Mouse (Mus musculus) forebrain, embryonic 10.5 days (tissue): Measurements from ENCODE around the gene Bco1. TPM values are rescaled to one million over a fixed set of nuclear protein-coding genes. Genes with fewer than 3 reads are reported as not detected.

Experiments
- DNase-seq: peaks from one replicate; pipeline ENCODE4 v3.0.0-alpha.2; 2017; ENCODE audit warnings: low spot score; ENCODE audit errors: extremely low spot score
- H3K27ac ChIP-seq: fragments of 300-500 bp; sonication (generic); 2 replicates; pipeline ENCODE4 v1.5.1; 2016; ENCODE audit warnings: mild to moderate bottlenecking
- H3K27me3 ChIP-seq: fragments of 300-500 bp; sonication (generic); 2 replicates; pipeline ENCODE4 v1.6.1; 2016; ENCODE audit warnings: mild to moderate bottlenecking; ENCODE audit not compliant: poor library complexity, severe bottlenecking
- H3K36me3 ChIP-seq: fragments of 300-500 bp; sonication (generic); replicated peaks from 2 replicates; pipeline ENCODE4 v1.6.1; 2016; ENCODE audit warnings: mild to moderate bottlenecking, moderate library complexity
- H3K4me1 ChIP-seq: fragments of 300-500 bp; sonication (generic); 2 replicates; pipeline ENCODE4 v1.6.1; 2016
- H3K4me3 ChIP-seq: fragments of 300-500 bp; sonication (generic); 2 replicates; pipeline ENCODE4 v1.5.1; 2016; ENCODE audit warnings: mild to moderate bottlenecking, moderate library complexity
- H3K9me3 ChIP-seq: fragments of 300-500 bp; sonication (generic); 2 replicates; pipeline ENCODE4 v1.6.1; 2016; ENCODE audit warnings: mild to moderate bottlenecking, moderate library complexity
- WGBS: fragments of 180-500 bp; shearing (Covaris S2); methylation state at CpG from one replicate; pipeline ENCODE4 v1.1.7; 2016; 5-methylcytosine and 5-hydroxymethylcytosine counted together
- polyA plus RNA-seq: library from polyadenylated mRNA; unstranded; fragments of >200 nt; fragmentation: Nextera tagmentation; extraction: Ambion mirVana; gene quantifications from 2 replicates; pipeline ENCODE4 v1.2.1, GENCODE M21; 2016

The Bco1 gene
- polyA plus RNA-seq, 1 experiment from 2014 or later = 0.30 TPM

DNA sequence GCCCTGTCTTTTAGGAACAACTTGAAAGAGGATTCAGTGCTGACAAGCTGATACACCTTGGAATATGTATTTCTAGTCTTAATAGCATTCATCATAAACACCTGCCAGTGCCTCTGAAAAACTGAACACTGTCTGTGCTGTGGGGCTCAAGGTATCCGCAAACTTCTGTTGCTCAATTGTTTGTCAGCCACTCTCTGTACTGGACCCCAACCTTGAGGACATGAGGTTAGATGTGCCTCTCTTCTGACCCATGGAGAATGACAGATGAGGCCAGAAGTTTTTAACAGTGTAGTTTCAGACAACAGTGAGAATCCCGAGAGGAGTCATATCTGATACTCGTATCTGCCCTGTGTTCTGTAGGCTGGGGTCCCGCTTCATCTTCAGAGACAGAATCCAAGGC, 69.9 kb downstream of the Bco1 start:
- H3K4me1 ChIP-seq = 0 out of 2 replicates have a peak, but pooled peaks cover 2% of the 10 kb centered on the region
- no peaks in the 10 kb centered on the region for H3K27me3 ChIP-seq
- whole genome bisulfite sequencing = 94% methylated on average over 4 of the region's 4 CpGs
- no peak for DNase-seq
- H3K9me3 ChIP-seq = no peaks in the 10 kb centered on the region
- H3K36me3 ChIP-seq = no peaks in the 10 kb centered on the region
- H3K27ac ChIP-seq = no peak overlapping the region
- H3K4me3 ChIP-seq = no peak overlapping the region

DNA sequence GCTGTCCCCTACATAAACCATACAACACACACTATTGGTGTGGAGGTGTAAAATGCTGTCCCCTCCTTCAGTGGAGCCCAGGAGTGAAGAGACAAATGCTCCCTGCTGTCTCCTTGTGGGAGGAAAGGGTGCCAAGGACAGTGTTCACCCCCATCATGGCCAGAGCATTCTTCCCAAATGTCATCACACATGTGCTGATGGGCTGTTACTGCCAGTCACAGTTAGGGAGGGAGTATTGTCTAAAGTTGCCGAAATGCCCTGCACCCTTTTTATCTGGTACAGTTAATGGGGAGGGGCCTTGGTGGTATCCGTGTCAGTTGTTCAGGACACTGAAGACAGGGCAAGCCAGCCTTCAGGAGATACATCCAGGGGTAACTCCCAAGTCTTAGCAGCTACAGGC, 70.9 kb downstream of the Bco1 start:
- no peak for DNase-seq

DNA sequence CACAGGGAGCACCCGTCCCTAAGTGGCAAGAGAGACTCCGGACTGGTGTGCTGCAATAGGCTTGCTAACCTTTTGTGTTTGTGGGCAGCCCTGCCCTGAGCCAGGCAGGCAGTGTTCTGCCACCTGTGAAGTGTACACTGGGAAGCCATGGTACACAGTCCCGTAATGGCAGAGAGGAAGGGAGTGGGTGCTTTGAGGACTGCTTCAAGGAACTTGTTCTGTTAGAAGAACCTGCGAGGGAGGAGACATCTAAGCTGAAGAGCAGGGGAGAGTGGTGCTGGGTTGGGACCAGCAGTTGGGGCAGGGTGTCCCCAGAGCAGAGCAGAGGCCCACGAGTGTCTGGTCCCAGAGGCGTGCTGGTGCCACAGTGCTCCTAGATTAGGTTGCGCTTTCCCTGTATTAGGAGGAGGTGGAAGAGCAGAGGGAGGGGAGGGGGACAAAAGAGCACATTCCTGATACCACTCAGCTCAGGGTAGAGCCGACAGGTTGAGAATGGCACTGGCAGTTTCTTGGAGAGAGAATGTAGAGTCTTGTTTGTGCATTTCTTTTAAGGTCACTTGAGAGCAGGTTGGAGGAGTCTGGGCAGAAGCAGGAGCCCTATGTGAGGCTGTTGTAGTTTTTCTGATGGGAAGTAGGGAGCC, 71.7 kb downstream of the Bco1 start:
- WGBS = 89% methylated on average over 8 of the region's 8 CpGs
- Histone ChIP-seq H3K27ac (no peak overlapping the region), H3K9me3 (no peaks in the 10 kb centered on the region), H3K4me1 (0 out of 2 replicates have a peak, but pooled peaks cover 2% of the 10 kb centered on the region), H3K27me3 (no peaks in the 10 kb centered on the region), H3K36me3 (no peaks in the 10 kb centered on the region), H3K4me3 (no peak overlapping the region)
- no peak for DNase-seq

More for the DNA sequence above, 70.9 kb downstream of the Bco1 start:
- Histone ChIP-seq H3K9me3 (no peaks in the 10 kb centered on the region), H3K36me3 (no peaks in the 10 kb centered on the region), H3K4me3 (no peak overlapping the region), H3K27ac (no peak overlapping the region), H3K27me3 (no peaks in the 10 kb centered on the region), H3K4me1 (0 out of 2 replicates have a peak, but pooled peaks cover 2% of the 10 kb centered on the region)
- 97% methylated on average over 2 of the region's 2 CpGs for WGBS

DNA sequence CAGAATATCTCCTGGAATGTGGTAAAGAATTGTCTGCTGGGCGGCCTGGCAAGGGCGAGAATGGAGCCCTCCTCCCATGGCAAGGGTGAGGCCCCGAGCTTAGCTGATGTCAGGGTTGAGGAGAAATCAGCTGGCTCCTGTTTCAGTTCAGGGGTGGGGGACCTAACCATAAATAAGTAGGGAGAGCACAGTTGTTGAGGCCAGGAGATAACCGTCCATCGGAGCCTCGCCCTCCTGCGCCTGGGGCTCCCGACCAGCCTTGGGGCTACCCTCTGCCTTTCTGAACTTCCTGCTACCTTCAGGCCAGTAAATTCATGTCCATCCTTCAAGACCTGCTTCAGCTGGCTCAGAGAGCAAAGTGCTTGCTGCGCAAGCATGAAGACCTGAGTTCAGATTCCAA, 72.7 kb downstream of the Bco1 start:
- no peaks in the 10 kb centered on the region for H3K9me3 ChIP-seq

DNA sequence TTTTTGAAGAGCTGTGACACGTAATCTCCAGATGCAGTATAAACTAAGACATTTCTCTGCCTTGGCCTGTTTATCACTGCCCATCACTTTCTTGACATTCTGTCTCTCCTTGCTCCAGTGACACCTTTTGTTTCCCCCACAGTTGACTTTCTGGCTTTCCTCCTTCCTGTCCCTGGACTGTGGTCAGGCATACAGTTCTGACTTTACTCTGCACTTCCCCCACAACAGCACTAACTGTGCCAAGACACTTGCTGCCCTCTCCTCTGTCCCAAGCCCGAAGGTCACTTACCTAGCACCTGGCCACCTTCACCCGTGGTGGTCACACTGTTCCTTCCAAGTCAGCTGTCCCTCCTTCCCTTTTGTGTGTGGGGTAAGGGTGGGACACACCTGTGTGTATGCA, 76.2 kb downstream of the Bco1 start:
- DNase-seq = no peak
- no peaks in the 10 kb centered on the region for H3K27me3 ChIP-seq
- WGBS = 91% methylated on average over 3 of the region's 3 CpGs
- no peak overlapping the region for H3K27ac ChIP-seq
- no peak overlapping the region for H3K4me3 ChIP-seq
- no peaks in the 10 kb centered on the region for H3K9me3 ChIP-seq
- 0 out of 2 replicates have a peak, but pooled peaks cover 2% of the 10 kb centered on the region for H3K4me1 ChIP-seq
- peaks cover 9% of the 10 kb centered on the region for H3K36me3 ChIP-seq

More for the DNA sequence above, 72.7 kb downstream of the Bco1 start:
- WGBS = 95% methylated on average over 9 of the region's 9 CpGs
- Histone ChIP-seq H3K4me3 (no peak overlapping the region), H3K27ac (no peak overlapping the region), H3K36me3 (no peaks in the 10 kb centered on the region), H3K27me3 (no peaks in the 10 kb centered on the region), H3K4me1 (0 out of 2 replicates have a peak, but pooled peaks cover 2% of the 10 kb centered on the region)
- DNase-seq = no peak

DNA sequence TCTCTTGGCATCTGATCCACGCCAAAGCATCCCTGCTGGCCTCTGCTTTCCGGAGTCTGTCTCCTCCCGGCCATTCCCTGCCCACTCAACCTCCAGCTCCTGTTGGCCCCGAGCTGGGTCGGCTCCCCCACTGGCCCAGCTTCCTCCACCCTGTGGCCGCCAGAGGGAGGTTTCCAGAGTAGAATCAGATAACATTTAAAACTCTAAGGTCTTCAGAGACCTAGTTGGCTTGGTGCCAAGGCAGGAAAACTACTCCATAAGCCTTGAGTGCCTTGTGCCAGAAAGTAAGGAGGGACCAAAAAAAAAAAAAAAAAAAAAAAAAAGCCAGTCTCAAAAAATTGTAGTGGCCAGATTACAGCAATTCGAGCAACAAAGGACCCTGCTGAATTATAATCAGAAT, 77.2 kb downstream of the Bco1 start:
- Histone ChIP-seq H3K27me3 (no peaks in the 10 kb centered on the region), H3K9me3 (no peaks in the 10 kb centered on the region), H3K36me3 (peaks cover 9% of the 10 kb centered on the region), H3K27ac (no peak overlapping the region), H3K4me3 (no peak overlapping the region), H3K4me1 (no peaks in the 10 kb centered on the region)
- no peak for DNase-seq
- WGBS = 74% methylated on average over 7 of the region's 7 CpGs

DNA sequence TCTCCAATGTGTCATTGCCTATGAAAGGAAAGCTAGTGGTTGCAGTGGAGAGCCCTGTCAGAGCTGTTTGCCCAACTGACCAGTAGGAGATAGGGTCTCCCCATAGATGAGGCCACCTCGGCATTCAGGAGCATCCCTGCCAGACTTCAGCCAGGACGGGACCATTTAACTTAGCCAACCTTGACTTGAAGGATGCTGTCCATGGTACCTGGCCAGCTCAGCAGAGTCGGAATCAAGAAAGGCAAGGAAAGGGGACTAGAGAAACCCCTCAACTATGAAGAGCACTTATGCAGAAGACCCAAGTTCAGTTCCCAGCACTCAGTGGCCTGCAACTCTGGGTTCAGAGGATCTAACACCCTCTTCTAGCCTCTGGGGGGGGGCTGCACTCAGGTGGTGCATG, 78.0 kb downstream of the Bco1 start:
- 79% methylated on average over 3 of the region's 3 CpGs for WGBS
- H3K4me1 ChIP-seq = no peaks in the 10 kb centered on the region
- no peaks in the 10 kb centered on the region for H3K27me3 ChIP-seq
- H3K9me3 ChIP-seq = no peaks in the 10 kb centered on the region
- no peak overlapping the region for H3K27ac ChIP-seq
- no peak overlapping the region for H3K4me3 ChIP-seq
- H3K36me3 ChIP-seq = peaks cover 9% of the 10 kb centered on the region
- no peak for DNase-seq

DNA sequence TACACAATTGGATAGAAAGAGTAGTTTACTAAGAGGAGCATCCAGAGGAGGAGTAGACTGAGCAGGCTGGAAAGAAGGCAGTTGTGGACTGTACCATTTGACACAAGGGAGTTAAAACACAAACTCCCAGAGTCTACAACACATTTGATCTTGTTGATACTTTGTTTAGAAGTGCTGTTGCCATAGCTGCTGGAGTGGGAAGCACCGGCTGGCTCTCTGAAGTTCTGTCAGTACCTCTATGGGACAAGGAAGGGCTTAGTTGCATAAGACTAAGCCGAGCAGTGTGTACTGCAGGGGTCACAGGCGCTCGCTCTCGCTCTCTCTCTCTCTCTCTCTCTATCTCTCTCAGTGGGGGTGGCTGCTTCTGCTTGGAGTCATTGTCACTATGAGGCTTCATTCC, 78.9 kb downstream of the Bco1 start:
- 94% methylated on average over 5 of the region's 5 CpGs for WGBS
- DNase-seq = no peak
- Histone ChIP-seq H3K4me1 (no peaks in the 10 kb centered on the region), H3K27ac (no peak overlapping the region), H3K4me3 (no peak overlapping the region), H3K9me3 (no peaks in the 10 kb centered on the region), H3K36me3 (peaks cover 9% of the 10 kb centered on the region), H3K27me3 (no peaks in the 10 kb centered on the region)

DNA sequence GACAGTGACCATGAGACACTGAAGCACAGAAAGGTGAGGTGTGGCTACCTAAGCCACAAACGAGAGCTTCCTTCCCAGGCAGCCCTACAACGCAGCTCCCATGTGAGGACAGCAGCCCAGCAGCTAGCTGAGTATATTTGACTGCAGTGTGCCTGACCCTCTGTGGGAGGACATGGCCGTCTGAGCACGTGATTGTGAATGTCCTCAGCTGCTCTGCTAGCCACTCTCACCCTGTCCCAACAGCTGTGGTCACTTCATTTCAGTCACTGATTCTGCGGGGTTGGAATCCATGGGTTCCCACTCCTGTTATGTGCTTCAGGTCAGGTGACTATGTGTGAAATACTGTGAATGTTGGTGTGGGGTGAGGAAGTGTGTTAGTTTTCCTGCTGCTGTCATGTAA, 80.7 kb downstream of the Bco1 start:
- H3K4me1 ChIP-seq = no peaks in the 10 kb centered on the region
- H3K27ac ChIP-seq = no peak overlapping the region
- H3K36me3 ChIP-seq = peaks cover 9% of the 10 kb centered on the region
- H3K9me3 ChIP-seq = no peaks in the 10 kb centered on the region
- H3K4me3 ChIP-seq = no peak overlapping the region
- H3K27me3 ChIP-seq = no peaks in the 10 kb centered on the region
- WGBS = 90% methylated on average over 5 of the region's 5 CpGs
- no peak for DNase-seq

DNA sequence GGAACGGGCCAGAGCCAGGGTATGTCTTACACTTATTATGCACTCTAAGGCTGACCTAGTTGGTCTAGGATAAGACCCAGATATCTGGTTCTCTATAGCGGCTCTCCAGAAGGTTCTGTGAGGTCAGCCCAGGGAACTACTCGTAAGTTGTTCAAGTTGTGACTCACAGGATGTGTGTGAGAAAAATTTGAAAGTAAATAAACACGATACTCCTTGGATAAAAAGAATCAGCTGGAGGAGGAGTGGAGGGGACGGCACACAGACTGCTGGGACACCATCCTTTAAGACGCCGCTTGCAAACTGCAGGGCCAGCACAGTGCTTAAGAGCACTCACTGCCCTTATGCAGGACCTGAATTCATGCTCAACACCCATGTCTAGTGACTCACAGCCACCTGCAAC, 81.6 kb downstream of the Bco1 start:
- H3K27ac ChIP-seq = no peak overlapping the region
- DNase-seq = no peak
- peaks cover 9% of the 10 kb centered on the region for H3K36me3 ChIP-seq
- H3K27me3 ChIP-seq = no peaks in the 10 kb centered on the region
- no peaks in the 10 kb centered on the region for H3K9me3 ChIP-seq
- no peak overlapping the region for H3K4me3 ChIP-seq
- no peaks in the 10 kb centered on the region for H3K4me1 ChIP-seq
- 90% methylated on average over 7 of the region's 7 CpGs for WGBS

DNA sequence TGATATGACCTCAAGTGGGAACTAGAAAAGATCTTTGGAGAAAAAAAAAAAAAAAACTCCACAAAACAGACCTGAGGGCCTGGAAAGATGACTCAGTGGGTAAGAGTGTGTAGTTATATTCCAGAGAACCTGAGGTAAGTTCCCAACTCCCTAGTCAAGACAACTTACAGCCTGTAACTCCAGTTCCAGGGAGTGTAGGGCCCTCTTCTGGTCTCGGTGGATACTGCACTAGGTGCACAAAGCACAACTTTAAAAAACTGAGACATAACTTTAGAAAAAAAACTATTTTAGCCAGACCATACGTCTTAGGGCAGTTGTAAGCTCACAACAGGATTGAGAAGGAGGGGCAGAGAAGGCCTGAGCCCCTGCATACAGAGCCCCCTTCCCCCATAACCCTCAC, 82.4 kb downstream of the Bco1 start:
- Histone ChIP-seq H3K27me3 (no peaks in the 10 kb centered on the region), H3K9me3 (no peaks in the 10 kb centered on the region), H3K36me3 (peaks cover 9% of the 10 kb centered on the region), H3K27ac (no peak overlapping the region), H3K4me1 (no peaks in the 10 kb centered on the region), H3K4me3 (no peak overlapping the region)
- WGBS = 69% methylated on average over 2 of the region's 2 CpGs
- DNase-seq = no peak

DNA sequence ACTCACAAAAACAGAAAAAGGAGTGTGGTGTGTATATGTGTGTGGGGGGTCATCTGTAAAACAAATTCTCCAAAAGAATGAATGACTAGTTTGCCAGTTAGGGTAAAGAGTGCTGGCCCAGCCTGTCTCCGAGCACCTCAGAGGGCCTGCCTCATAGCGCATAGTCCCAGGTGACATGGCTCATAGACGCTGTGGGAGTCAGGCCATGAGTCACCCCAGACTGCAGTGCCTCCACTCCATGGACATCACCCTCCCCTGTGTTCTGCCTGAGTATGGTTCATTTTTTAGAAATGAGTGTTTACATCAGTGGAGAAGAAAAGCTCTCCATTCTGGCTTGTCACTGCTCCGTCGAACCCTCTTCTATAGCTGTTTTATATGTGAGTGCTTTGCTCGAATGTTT, 83.0 kb downstream of the Bco1 start:
- no peaks in the 10 kb centered on the region for H3K27me3 ChIP-seq
- no peak overlapping the region for H3K27ac ChIP-seq
- WGBS = 92% methylated on average over 6 of the region's 6 CpGs
- H3K4me3 ChIP-seq = no peak overlapping the region
- no peaks in the 10 kb centered on the region for H3K9me3 ChIP-seq
- H3K36me3 ChIP-seq = peaks cover 12% of the 10 kb centered on the region
- no peaks in the 10 kb centered on the region for H3K4me1 ChIP-seq
- no peak for DNase-seq

DNA sequence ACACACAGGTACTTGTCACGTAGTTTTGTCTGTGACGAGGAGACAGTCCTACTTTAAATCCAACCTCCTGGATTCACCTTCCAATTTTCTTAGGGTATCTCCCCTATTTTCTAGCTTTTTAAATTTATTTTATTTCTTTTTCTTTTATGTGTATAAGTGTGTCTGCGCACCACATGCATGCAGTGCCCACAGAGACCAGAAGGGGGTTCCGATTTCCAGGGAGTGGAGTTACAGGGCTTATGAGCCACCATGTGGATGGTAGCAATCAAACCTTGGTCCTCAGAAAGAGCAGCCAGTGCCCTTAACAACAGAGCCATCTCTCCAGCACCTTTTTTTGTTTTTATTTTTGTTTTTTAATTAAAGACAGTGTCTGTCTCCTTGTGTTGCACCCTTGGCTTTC, 87.1 kb downstream of the Bco1 start:
- H3K27ac ChIP-seq = no peak overlapping the region
- WGBS = 97% methylated on average over 4 of the region's 4 CpGs
- H3K27me3 ChIP-seq = no peaks in the 10 kb centered on the region
- DNase-seq = no peak
- H3K4me1 ChIP-seq = no peaks in the 10 kb centered on the region
- H3K4me3 ChIP-seq = no peak overlapping the region
- H3K36me3 ChIP-seq = peaks cover 38% of the 10 kb centered on the region
- no peaks in the 10 kb centered on the region for H3K9me3 ChIP-seq
